Mouse (Mus musculus): Measurements from ENCODE around the gene Samd4b. TPM values are rescaled to one million over a fixed set of nuclear protein-coding genes. Genes with fewer than 3 reads are reported as not detected.

The Samd4b gene
- total and polyA plus RNA-seq, 3 experiments, result 6.4 to 45.9 TPM; not detected in 1

GRCm38 (mm10) chr7:28412826-28413225 lies 185.1 kb downstream of the Samd4b start:
- TF ChIP-seq CTCF (IDR thresholded peaks at IDR 0.05 in 2 of 3, conservative IDR thresholded peaks at IDR 0.05 in 1 of 3; ENCODE audit: control insufficient read depth in 1 of 3, insufficient read depth in 1 of 3, low read depth in 2 of 3, low read length in 3 of 3, poor library complexity in 1 of 3, severe bottlenecking in 1 of 3) (peak in 2 of 3 experiments; percentile 7 to 36; a peak in 3 of 6 replicates), SMC3 (IDR thresholded peaks at IDR 0.05; ENCODE audit: low read depth, low read length) (peak; percentile 30; the same call in 1 of the 2 replicates), POLR2AphosphoS2 (IDR thresholded peaks at IDR 0.05; ENCODE audit: low read length) (no peak)
- Histone ChIP-seq H3K79me2 (ENCODE audit: control insufficient read depth, insufficient read depth, low read length, poor library complexity) (no peaks in the 10 kb centered on the region), H3K36me3 (ENCODE audit: control insufficient read depth in 1 of 2, insufficient read depth in 2 of 2, low read length in 2 of 2) (peaks cover 0 to 19% of the 10 kb centered on the region in 2 experiments; a peak in 2 of 4 replicates), H3K27ac (ENCODE audit: control insufficient read depth, low read depth, low read length) (no peak overlapping the region), H3K4me3 (ENCODE audit: control insufficient read depth in 1 of 2, insufficient read depth in 1 of 2, low read depth in 2 of 2, low read length in 2 of 2) (no peak overlapping the region), H3K4me1 (ENCODE audit: control insufficient read depth in 1 of 2, insufficient read depth in 2 of 2, low read length in 2 of 2) (no peaks in the 10 kb centered on the region), H3K27me3 (ENCODE audit: control insufficient read depth in 1 of 2, insufficient read depth in 2 of 2, low read length in 2 of 2) (no peaks in the 10 kb centered on the region), H3K9ac (ENCODE audit: control insufficient read depth, low read depth, low read length, poor library complexity, severe bottlenecking) (no peak overlapping the region), H3K9me3 (replicated peaks; ENCODE audit: insufficient read depth, low read length) (no peaks in the 10 kb centered on the region)
- DNase-seq (ENCODE audit: low read depth, low spot score), result peak; percentile 34

GRCm38 (mm10) chr7:28410841-28411475 lies 187.0 kb downstream of the Samd4b start:
- Histone ChIP-seq H3K79me2 (ENCODE audit: control insufficient read depth, insufficient read depth, low read length, poor library complexity) (no peaks in the 10 kb centered on the region), H3K4me1 (ENCODE audit: control insufficient read depth in 1 of 2, insufficient read depth in 2 of 2, low read length in 2 of 2) (no peaks in the 10 kb centered on the region), H3K27ac (ENCODE audit: control insufficient read depth, low read depth, low read length) (no peak overlapping the region), H3K36me3 (ENCODE audit: control insufficient read depth in 1 of 2, insufficient read depth in 2 of 2, low read length in 2 of 2) (peaks cover 0 to 10% of the 10 kb centered on the region in 2 experiments; a peak in 2 of 4 replicates), H3K9me3 (replicated peaks; ENCODE audit: insufficient read depth, low read length) (no peaks in the 10 kb centered on the region), H3K9ac (ENCODE audit: control insufficient read depth, low read depth, low read length, poor library complexity, severe bottlenecking) (no peak overlapping the region), H3K4me3 (ENCODE audit: control insufficient read depth in 1 of 2, insufficient read depth in 1 of 2, low read depth in 2 of 2, low read length in 2 of 2) (no peak overlapping the region), H3K27me3 (ENCODE audit: control insufficient read depth in 1 of 2, insufficient read depth in 2 of 2, low read length in 2 of 2) (no peaks in the 10 kb centered on the region)
- no peak for DNase-seq (ENCODE audit: low read depth, low spot score)
- TF ChIP-seq SMC3 (IDR thresholded peaks at IDR 0.05; ENCODE audit: low read depth, low read length) (no peak), MAX (IDR thresholded peaks at IDR 0.05; ENCODE audit: low read length) (no peak), MYB (IDR thresholded peaks at IDR 0.05; ENCODE audit: low read depth, low read length) (no peak), GABPA (IDR thresholded peaks at IDR 0.05; ENCODE audit: low read depth, low read length) (no peak), NELFE (IDR thresholded peaks at IDR 0.05; ENCODE audit: low read depth, low read length) (no peak), RAD21 (IDR thresholded peaks at IDR 0.05; ENCODE audit: low read depth, low read length) (no peak), TAL1 (IDR thresholded peaks at IDR 0.05; ENCODE audit: low read length) (no peak), MYC (IDR thresholded peaks at IDR 0.05; ENCODE audit: low read depth, low read length) (no peak), ETS1 (IDR thresholded peaks at IDR 0.05; ENCODE audit: low read depth, low read length) (no peak)

GRCm38 (mm10) chr7:28401942-28402341 lies 196.0 kb downstream of the Samd4b start:
- Histone ChIP-seq H3K4me1 (ENCODE audit: control insufficient read depth in 1 of 2, insufficient read depth in 2 of 2, low read length in 2 of 2) (no peaks in the 10 kb centered on the region), H3K79me2 (ENCODE audit: control insufficient read depth, insufficient read depth, low read length, poor library complexity) (no peaks in the 10 kb centered on the region), H3K36me3 (ENCODE audit: control insufficient read depth in 1 of 2, insufficient read depth in 2 of 2, low read length in 2 of 2) (peaks cover 0 to 13% of the 10 kb centered on the region in 2 experiments; a peak in 2 of 4 replicates), H3K27me3 (ENCODE audit: control insufficient read depth in 1 of 2, insufficient read depth in 2 of 2, low read length in 2 of 2) (no peaks in the 10 kb centered on the region), H3K4me3 (ENCODE audit: control insufficient read depth in 1 of 2, insufficient read depth in 1 of 2, low read depth in 2 of 2, low read length in 2 of 2) (no peak overlapping the region), H3K9me3 (replicated peaks; ENCODE audit: insufficient read depth, low read length) (no peaks in the 10 kb centered on the region), H3K27ac (ENCODE audit: control insufficient read depth, low read depth, low read length) (no peak overlapping the region), H3K9ac (ENCODE audit: control insufficient read depth, low read depth, low read length, poor library complexity, severe bottlenecking) (no peak overlapping the region)
- TF ChIP-seq CHD2 (IDR thresholded peaks at IDR 0.05; ENCODE audit: low read length) (no peak), RAD21 (IDR thresholded peaks at IDR 0.05; ENCODE audit: low read depth, low read length) (no peak), TBP (IDR thresholded peaks at IDR 0.05; ENCODE audit: low read depth, low read length) (no peak), UBTF (IDR thresholded peaks at IDR 0.05; ENCODE audit: borderline replicate concordance, insufficient read depth, low read depth, low read length) (no peak), CTCF (IDR thresholded peaks at IDR 0.05 in 2 of 3, conservative IDR thresholded peaks at IDR 0.05 in 1 of 3; ENCODE audit: control insufficient read depth in 1 of 3, insufficient read depth in 1 of 3, low read depth in 2 of 3, low read length in 3 of 3, poor library complexity in 1 of 3, severe bottlenecking in 1 of 3) (no peak), MYB (IDR thresholded peaks at IDR 0.05; ENCODE audit: low read depth, low read length) (no peak), POLR2AphosphoS2 (IDR thresholded peaks at IDR 0.05; ENCODE audit: low read length) (no peak), MYC (IDR thresholded peaks at IDR 0.05; ENCODE audit: low read depth, low read length) (no peak), SMC3 (IDR thresholded peaks at IDR 0.05; ENCODE audit: low read depth, low read length) (no peak), MAFK (IDR thresholded peaks at IDR 0.05; ENCODE audit: borderline replicate concordance, low read depth, low read length) (no peak), TAL1 (IDR thresholded peaks at IDR 0.05; ENCODE audit: low read length) (no peak)
- no peak for DNase-seq (ENCODE audit: low read depth, low spot score)

All from MEL (cell line).